Mouse (Mus musculus) spleen, postnatal 4 days (tissue): ENCODE measurements around the gene Rnf44.
A peak's percentile ranks its signal among the peaks of the same experiment; 100 is the strongest.

Experiments
- DNase-seq, 2 experiments: peaks; one replicate each; pipeline ENCODE4 v3.0.0; 2022; ENCODE audit warnings: low spot score in 2 of 2

Rnf44 gene

DNA sequence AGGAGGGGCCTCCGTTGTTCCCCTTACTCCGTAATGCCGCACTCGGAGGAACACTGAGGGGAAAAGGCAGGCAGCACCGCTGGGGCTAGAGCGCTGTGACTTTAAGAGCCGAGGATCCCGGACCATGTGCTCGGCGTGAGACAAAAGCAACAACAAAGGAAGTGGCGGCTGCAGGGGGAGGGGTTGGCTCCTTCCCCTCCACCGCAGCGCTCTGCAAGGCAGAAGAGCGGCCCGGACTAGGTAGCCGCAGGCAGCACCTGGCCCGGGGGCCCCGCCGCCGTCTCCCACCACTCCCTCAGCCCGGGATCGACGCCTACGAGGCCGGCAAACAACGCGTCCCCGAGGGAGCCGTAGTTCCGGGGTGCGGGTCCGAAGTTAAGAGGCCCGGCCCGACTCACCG, 6.6 kb downstream of the Rnf44 start:
- peak; percentile 74 to 87 for DNase-seq

DNA sequence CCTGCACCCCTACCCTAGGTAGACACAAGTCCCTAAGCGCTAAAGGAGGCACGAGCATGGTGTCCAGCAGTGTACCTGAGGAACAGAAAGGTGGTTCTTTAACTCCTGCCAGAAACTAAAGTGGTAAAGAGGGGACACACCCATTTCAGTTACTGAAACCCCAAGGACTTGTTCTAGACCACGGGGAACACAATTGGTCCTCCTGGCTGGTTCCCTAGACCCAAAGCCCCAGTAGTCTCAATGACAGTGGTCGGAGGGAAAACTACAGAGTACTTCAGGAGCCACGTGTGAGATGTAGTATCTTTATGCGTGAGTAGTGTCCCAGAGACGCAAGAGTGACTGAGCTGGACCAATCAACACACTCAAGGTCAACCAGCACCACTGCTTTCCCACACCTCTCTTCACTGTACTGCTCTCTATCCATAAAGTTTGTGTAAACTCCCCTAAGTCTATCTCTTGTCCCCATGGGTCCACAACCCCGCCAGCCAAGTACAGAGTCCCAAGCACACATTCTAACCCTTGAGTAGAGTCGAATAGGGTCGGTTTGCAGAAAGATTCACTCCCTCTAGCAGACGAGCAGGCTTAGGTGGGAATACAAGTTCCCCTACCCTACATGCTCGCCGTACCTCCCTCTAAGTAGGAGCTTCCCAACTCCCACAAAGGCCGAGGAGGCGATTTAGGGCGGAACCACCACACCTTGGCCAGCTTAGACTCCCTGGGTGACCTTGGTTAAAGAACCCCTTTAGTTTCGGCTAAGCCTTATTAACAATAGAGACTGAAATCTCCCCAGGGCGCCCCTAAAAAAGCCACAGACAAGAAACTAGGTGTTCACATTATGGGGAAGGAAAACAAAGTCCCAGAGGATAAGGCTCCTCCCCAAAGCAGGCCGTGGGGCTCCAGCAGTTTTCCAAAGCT, 7.3 kb downstream of the Rnf44 start:
- DNase-seq = peak in 1 of 2 experiments; percentile 23

DNA sequence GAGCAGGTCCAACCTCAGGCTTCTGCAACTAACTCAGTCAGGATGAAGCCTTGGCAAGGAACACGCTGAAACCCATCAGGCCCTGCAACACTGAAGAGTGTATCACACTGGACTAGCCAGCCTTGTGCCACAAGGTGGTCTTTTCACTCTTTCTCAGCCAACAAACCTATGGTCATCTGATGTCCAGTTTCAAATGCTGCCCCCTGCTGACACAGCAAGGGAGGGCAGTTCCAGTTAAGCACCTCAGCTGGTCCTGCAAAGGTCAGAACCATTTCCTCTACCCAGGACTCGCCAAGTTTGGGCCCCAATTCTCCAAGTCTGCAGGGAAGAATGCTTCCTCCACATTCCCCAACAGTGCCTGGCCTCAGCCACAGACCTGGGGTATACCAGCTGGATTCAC, 8.5 kb downstream of the Rnf44 start:
- DNase-seq = peak; percentile 38 to 71

DNA sequence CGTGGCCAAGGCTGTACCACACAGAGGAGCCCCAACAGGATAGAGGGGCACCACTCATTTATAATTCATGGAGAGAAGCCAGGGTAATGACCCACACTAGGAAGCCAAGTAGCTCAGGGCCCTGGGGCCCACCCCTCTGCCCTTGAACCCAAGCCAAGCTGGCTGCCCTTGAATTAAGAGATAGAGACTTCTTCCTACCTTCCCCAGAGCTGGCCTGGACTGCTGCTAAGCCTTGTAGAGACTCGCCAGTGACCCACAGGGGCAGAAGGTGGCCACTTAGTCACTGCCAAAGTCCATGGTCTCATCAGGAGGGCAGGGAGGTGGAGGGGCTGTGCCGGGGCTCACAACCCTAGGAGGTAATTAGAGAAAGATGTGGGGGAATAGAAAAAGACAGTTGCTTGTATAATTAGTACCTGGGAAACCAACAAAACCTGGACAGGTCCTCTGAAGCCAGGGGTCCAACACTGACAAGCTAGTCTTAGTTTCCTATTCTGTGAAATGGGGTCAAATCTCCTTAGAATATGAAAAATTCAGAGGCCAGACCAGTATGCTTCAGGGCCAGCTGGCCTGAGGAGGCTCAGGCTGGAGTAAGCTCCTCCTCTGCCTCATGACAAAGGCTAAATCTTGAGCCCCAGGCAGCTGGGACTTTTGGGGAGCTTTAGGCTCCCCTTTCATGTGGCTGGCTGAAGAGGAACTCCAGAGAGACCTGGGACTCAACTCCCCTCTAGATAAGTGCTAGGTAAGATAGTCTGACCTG, 9.4 kb downstream of the Rnf44 start:
- no peak for DNase-seq

DNA sequence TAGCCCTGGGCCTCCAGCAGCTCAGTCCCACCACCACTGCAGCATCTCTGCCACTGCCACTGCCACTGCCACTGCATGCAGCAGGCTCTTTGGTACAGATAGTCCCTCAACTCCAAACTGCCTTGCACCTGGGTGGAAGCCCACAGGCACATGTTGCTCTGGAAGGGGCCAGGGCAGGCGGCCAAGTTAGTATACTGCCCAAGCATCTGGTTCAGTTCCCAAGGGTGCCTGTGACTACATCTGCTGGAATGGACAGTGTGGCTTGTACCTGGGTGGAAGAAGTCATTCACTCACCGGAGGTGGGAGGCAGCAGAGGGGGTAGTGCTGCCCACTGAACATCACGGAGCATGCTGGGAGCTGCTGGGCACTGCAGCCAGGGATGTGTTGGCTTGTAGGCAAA, 10.4 kb downstream of the Rnf44 start:
- DNase-seq = no peak

DNA sequence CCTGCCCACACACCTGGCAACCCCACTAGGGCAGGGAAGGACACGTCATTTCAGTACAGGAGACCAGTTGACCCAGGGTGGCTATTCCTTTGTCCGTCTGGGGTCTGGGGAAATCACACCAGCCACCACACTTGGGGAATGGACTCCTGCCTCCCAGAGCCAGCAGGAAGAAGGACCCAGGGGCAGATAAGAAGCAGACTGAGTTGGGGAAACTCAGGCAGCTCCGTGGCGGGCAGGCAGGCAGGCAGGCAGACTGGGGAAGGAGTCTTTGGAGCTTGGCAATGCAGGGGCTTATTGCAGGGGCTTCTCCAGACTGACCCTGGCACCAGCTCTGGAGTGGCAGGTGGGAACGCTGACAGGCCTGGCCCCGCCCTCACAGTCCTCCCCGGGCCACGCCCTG, 12.4 kb downstream of the Rnf44 start:
- peak; percentile 32 to 70 for DNase-seq

DNA sequence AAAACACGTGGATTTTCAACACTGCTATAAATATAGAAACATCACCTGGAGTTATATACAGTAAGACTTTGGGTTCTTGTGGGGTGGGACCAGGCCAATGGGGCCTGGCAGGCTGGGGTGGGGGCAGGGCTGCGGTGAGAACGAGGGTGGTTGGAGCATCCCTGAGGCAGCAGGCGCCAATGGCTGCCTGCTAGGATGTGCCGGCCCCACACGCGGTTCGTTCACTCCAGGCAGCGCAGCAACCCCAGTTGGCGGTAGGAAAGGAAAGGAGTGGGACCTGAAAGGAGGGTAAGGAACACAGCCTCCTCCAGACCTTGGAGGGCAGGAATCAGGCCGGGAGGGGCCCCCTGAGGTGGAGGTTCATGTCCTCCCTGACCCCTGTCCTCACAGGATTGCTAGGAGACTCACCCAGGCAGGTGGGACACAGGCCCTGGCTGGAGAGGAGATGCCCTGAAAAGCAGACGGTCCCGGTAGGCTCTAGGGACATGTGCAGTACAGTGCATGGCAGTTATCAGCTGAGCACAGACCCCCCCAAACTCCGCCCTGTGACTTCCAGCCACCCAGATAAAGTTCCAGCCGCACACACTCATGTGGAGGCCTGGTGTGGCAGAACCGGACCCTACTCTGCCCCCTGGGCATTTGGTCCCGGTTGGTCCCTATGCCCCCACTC, 13.4 kb downstream of the Rnf44 start:
- peak; percentile 76 to 79 for DNase-seq

DNA sequence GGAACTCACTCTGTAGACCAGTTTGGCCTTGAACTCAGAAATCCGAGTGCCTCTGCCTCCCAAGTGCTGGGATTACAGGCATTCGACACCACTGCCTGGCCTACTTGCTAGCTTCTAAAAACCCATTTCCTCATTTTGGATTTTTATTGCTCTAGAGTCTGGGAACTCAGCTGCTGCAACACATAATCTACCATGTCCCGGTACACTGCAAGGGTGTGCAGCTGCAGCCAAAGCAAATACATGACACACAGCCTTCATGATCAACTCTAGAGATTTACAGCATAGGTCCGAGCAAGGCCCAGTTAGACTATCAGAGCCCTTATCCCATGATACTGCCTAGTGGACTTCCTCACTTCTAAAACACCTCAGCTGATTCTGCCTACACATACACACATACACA, 15.4 kb downstream of the Rnf44 start:
- no peak for DNase-seq

DNA sequence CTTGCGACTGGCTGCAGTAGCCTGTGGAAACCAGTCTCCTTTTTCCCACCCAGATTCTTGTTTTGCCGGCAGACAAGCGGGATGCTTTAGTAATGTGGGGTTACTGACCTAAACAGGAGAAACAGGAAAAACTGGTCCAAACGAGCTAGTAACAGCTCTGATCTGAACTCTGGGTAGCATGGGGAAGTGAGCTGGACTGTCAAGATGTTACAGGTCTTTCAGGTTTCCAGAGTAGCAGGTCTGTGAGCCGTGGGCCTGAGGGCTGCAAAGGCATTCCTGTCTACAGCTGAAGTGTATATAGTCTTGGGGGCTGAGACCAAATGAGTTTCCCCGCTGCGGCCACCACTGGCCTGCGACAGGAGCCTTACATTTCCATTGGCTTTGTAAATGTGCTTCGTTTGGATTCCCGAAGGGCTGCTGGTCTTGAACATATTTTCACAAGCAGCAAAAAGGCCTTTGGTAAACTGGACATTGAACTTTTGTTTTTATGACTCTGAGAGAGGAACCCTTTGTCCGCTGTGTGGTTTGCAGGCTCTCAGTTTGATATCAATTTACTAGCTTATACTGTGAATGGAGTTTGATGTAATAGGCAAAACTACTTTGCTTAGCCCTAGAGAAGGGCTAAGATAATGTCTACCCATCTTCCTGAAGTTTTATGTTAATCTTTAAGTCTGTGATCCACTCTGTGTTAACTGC, 17.7 kb downstream of the Rnf44 start:
- no peak for DNase-seq

DNA sequence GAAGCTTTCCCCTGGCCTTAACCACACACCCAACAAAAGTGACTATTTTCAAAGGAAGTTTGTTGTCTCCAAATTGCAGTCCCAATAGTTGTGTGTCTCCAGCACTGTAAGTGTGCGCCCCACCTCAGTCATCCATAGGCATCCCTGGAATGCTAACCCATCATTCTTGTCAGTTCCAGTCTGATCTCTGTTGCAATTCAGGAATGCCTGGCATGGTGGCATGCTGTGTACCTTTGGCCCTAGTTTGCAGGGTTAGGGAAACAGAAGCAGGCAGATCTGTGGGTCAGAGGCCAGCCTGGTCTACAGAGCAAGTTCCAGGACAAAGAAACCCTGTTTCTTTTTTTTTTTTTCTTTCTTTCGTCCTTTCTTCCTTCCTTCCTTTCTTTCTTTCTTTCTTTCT, 23.2 kb downstream of the Rnf44 start:
- no peak for DNase-seq

DNA sequence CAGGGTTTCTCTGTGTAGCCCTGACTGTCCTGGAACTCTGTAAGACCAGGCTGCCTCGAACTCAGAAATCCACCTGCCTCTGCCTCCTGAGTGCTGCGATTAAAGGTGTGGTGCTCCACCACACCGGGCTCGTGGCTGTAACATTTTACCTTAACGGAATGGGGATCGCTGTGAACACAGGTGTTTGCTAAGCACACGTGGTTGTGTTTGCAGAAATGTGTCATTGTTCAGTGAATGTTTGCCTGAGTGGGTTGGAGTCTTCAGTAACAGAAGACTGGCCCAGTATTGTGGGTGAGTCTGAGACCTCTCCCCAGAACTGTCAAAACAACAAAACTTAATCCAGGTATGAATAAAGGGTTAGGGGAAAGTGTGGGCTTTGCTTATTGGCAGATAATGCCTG, 28.6 kb downstream of the Rnf44 start:
- DNase-seq = no peak

DNA sequence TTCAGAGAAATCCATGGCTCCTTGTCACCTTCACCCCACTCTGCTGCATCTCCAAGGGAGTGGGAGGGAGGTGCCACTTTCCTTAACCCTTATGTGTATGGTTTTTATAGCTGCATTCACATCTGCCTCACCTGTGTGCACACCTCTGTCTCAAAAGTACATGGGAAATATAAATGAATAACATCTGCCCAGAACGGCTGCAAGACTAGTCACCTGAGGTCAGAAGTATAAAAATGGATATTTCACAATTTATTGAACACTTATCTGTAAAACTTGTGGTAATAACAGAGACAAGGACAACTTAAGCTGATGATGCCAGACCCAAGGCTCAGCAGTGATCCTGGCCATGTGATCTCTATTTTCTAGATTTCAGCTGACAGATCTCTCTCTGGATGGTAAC, 29.2 kb downstream of the Rnf44 start:
- DNase-seq = no peak

DNA sequence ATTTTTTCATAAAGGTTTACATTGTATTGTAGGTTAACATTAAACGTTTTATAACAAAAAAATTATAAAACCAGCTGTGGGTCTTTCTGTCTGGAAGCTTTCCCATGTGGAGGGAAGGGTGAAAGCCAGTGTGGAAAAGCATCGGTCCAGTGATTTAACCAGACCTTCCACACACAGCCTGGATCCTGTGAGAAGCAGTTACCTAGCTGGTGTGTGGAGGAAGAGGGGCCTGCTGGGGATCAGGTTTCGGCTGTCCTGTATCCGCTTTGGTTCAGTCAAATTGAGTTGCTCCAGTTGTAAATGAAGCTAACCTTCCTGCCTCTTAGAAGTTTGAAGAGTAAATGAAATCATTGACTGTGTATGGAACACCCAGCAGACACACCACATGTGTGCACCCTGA, 29.7 kb downstream of the Rnf44 start:
- DNase-seq = no peak

DNA sequence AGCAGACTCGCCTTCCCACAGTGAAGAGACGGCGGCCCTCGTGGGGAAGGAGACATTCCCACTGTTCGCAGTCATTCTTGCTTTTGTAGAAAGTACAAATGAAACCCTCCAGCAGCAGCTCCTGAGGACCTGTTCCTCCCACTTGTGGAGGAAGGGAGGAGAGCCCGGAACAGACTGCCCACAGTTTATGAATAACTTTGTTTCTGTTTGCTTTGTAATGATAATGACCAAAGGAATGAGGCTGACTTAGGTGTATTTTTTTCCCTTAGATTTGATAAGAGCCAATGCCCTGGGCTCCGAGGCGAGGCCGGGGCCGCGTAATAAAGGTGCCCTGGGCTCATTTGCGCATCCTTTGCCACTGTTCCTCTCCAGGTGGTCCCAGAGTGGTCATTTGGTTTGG, 32.3 kb downstream of the Rnf44 start:
- DNase-seq = no peak

DNA sequence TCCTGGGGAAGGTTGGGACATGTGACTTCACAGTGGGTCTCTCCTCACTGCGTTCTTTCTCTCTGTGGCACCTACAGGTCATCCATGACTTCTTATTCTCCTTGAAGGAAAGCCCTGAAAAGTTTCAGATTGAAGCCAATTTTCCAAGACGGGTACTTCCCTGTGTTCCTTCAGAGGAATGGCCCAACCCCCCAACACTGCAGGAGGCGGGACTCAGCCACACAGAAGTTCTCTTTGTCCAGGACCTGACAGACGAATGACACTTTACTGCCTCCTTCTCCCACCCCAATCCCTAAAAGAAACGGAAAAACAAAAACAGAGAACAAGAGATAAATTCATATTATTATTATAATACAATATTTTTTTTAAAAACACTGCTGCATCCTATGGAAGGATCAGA, 32.8 kb downstream of the Rnf44 start:
- DNase-seq = no peak

DNA sequence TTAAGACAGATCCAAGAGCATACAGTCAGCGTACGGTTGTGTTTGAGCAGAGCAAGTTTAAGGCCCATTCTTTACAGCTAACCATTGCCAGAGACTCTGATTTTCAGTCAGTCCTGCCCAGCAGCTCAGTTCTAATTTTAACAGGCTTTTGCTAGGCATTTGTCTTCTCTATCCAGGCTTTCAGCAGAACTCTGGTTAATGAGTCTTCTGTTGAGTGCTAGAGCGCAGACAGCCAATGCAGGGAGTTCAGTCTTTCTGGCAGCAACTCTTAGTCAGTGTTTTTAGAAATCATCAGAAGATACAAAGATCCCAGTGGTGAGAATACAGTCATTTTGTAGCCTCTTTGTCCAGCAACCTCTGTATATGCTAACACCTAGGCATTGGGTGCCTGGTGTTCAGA, 43.2 kb downstream of the Rnf44 start:
- DNase-seq = no peak

DNA sequence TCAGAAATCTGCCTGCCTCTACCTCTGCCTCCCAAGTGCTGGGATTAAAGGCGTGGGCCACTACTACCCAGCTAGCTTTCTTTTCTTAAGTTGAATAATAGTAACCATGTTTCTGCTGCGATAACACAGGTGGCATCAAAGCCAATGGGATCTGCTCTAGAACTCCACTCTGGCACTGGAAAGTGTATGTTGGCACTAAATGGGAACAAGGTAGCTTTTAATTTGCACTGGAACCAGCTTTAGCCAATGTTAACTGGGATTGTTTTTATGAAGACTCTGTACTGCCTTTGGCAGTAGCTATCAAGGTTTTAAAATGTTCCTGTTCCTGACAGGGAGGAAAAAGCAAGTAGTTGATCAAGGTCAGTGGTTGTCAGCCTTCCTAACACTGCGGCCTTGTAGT, 58.7 kb downstream of the Rnf44 start:
- DNase-seq = no peak

DNA sequence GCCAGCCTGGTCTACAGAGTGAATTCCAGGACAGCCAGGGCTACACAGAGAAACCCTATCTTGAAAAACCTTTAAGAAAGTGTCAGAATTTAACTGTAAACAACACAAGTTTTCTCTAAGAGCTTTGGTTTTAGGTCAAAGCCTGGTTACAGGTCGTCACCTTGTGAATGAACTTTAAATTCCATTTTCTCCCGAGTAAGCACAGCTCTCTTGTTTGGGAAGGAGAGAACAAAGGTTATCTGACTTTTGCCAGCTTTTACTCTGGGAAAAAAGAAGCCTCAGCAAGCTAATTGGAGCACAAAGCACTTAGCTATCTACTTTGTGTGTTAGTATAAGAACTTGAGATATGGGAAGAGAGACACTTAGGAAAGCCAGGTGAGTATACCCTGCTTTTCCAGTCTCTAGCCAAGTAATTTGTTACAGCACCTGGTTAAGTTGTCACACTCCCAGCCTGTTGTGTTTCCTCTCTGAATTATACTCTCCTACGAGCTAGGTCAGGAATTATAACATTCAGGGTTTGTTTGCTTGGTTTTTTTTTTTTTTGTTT, 60.9 kb downstream of the Rnf44 start:
- DNase-seq = no peak
